Mouse (Mus musculus) heart, embryonic 14.5 days (tissue): Measurements from ENCODE around the gene Dio2. TPM values are rescaled to one million over a fixed set of nuclear protein-coding genes. Genes with fewer than 3 reads are reported as not detected.

Experiments used
- ATAC-seq: fragments of 200-750 bp; cut with Nextera tagmentation; 2 replicates; pipeline ENCODE4 v1.8.0; 2017; ENCODE audit warnings: low read depth, moderate TSS enrichment; ENCODE audit not compliant: insufficient number of reproducible peaks, insufficient read depth, low FRiP score
- H3K27ac ChIP-seq, 2 experiments: fragments of 200-500 bp in 1 of 2; fragments of 300-500 bp in 1 of 2; sonication (generic) in 1 of 2; replicated peaks in 1 of 2; 2 replicates each; pipeline ENCODE4 v1.5.1; 2012 to 2014; ENCODE audit warnings: low read depth in 2 of 2, low read length in 2 of 2, control low read depth in 1 of 2, mild to moderate bottlenecking in 1 of 2, mixed read lengths in 1 of 2; ENCODE audit not compliant: control insufficient read depth in 1 of 2, insufficient read depth in 1 of 2
- H3K27me3 ChIP-seq: fragments of 300-500 bp; sonication (generic); 2 replicates; pipeline ENCODE4 v1.6.1; 2014; ENCODE audit warnings: mild to moderate bottlenecking, low read length, control low read depth; ENCODE audit not compliant: control insufficient read depth, insufficient read depth
- H3K36me3 ChIP-seq: fragments of 300-500 bp; sonication (generic); 2 replicates; pipeline ENCODE4 v1.6.1; 2014; ENCODE audit warnings: mild to moderate bottlenecking, control low read depth, low read length, mixed read lengths; ENCODE audit not compliant: control insufficient read depth, insufficient read depth
- H3K4me1 ChIP-seq, 2 experiments: fragments of 200-500 bp in 1 of 2; fragments of 300-500 bp in 1 of 2; sonication (generic) in 1 of 2; 2 replicates each; pipeline ENCODE4 v1.6.1; 2012 to 2014; ENCODE audit warnings: low read length in 2 of 2, control low read depth in 1 of 2, mixed read lengths in 1 of 2; ENCODE audit not compliant: control insufficient read depth in 2 of 2, insufficient read depth in 2 of 2
- H3K4me2 ChIP-seq: fragments of 300-500 bp; sonication (generic); 2 replicates; pipeline ENCODE4 v1.6.1; 2014; ENCODE audit warnings: mild to moderate bottlenecking, low read length
- H3K4me3 ChIP-seq, 2 experiments: fragments of 200-500 bp in 1 of 2; fragments of 300-500 bp in 1 of 2; sonication (generic) in 1 of 2; 2 replicates each; pipeline ENCODE4 v1.5.1; 2012 to 2014; ENCODE audit warnings: low read length in 2 of 2, mild to moderate bottlenecking in 2 of 2, control low read depth in 1 of 2, low read depth in 1 of 2, moderate library complexity in 1 of 2; ENCODE audit not compliant: control insufficient read depth in 1 of 2, insufficient read depth in 1 of 2
- H3K9ac ChIP-seq: fragments of 300-500 bp; sonication (generic); 2 replicates; pipeline ENCODE4 v1.6.1; 2014; ENCODE audit warnings: mild to moderate bottlenecking, low read length
- H3K9me3 ChIP-seq: fragments of 300-500 bp; sonication (generic); 2 replicates; pipeline ENCODE4 v1.6.1; 2016; ENCODE audit warnings: low read length, control low read depth; ENCODE audit not compliant: control insufficient read depth
- WGBS: fragments of 180-500 bp; shearing (Covaris S2); extraction: QIAGEN DNeasy Blood & Tissue Kit; methylation state at CpG from one replicate; pipeline ENCODE4 v1.1.7; 2014; 5-methylcytosine and 5-hydroxymethylcytosine counted together
- polyA plus RNA-seq: library from polyadenylated mRNA; unstranded; fragments of >200 nt; fragmentation: Nextera tagmentation; extraction: Ambion mirVana; gene quantifications from 2 replicates; pipeline ENCODE4 v1.2.1, GENCODE M21; 2014

Gene Dio2
- polyA plus RNA-seq, 1 experiment from 2014 or later, result 1.3 TPM

DNA sequence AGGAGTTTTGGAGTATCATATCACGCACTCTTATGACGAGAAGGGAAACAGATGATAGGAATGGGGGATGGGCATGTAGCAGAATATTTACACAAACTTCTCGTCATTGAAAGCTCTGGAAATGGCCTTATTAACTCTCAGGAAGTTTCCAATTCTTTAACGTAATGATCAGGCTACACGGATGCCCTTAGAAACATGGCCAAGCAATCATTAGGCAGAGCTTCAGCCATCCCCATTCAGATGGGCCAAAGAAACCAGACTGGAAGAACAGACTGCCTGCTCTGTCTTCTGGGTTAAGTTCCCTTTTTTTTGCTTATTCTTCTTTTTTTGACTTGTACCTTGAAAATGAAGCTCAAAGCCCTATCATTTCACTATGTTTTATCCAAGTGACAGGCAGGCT lies 3.7 kb downstream of the Dio2 start:
- no peak for ATAC-seq
- Histone ChIP-seq H3K4me1 (peaks cover 3 to 4% of the 10 kb centered on the region in 2 experiments; a peak in 1 of 4 replicates), H3K36me3 (no peaks in the 10 kb centered on the region), H3K9me3 (no peaks in the 10 kb centered on the region), H3K27me3 (no peaks in the 10 kb centered on the region), H3K27ac (no peak overlapping the region), H3K9ac (no peak overlapping the region), H3K4me2 (no peak overlapping the region), H3K4me3 (no peak overlapping the region)
- 75% methylated on average over 5 of the region's 5 CpGs for WGBS

DNA sequence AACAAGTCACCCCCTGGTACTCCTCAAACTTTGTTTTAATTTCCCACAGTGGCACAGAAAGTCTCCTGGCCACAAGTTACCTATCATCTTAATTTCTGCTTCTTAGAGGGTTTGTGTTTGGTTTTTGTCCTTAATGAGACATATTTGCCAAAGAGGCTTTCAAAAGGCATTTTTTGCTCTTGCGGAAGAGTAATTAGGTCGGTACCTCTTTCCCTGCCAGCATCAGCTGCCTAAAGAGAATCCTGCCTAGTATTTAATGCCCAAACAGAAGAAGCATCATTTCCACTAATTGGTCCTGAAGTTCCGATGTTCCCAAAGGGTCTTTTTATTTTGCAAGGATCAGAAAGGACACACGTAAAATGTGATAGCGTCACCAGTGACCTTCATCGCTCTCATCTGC lies 4.5 kb downstream of the Dio2 start:
- Histone ChIP-seq H3K36me3 (no peaks in the 10 kb centered on the region), H3K4me2 (no peak overlapping the region), H3K27me3 (no peaks in the 10 kb centered on the region), H3K4me3 (no peak overlapping the region), H3K27ac (no peak overlapping the region), H3K4me1 (peaks cover 3 to 4% of the 10 kb centered on the region in 2 experiments; a peak in 1 of 4 replicates), H3K9me3 (no peaks in the 10 kb centered on the region), H3K9ac (no peak overlapping the region)
- no peak for ATAC-seq
- 87% methylated on average over 6 of the region's 6 CpGs for WGBS

DNA sequence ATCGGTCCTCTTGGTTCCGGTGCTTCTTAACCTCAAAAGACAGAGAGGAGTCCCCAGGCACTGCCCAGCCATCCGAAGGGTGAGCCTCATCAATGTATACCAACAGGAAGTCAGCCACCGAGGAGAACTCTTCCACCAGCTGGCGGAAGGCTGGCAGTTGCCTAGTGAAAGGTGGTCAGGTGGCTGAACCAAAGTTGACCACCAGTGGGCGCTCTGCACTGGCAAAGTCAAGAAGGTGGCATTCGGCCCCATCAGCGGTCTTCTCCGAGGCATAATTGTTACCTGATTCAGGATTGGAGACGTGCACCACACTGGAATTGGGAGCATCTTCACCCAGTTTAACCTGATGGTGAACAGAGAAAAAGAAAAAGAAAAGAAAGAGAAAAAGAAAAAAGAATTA lies 8.6 kb downstream of the Dio2 start:
- 0 out of 2 replicates have a peak overlapping the region, but pooled peaks have one; percentile 9 for H3K4me2 ChIP-seq
- H3K4me1 ChIP-seq, result no peaks in the 10 kb centered on the region
- no peaks in the 10 kb centered on the region for H3K27me3 ChIP-seq
- no peak overlapping the region for H3K9ac ChIP-seq
- no peaks in the 10 kb centered on the region for H3K36me3 ChIP-seq
- no peak overlapping the region for H3K27ac ChIP-seq
- H3K4me3 ChIP-seq, result no peak overlapping the region
- no peaks in the 10 kb centered on the region for H3K9me3 ChIP-seq
- no peak for ATAC-seq
- WGBS, result 45% methylated on average over 10 of the region's 10 CpGs

GRCm38 (mm10) chr12:90725107-90725506 lies 13.1 kb downstream of the Dio2 start:
- Histone ChIP-seq H3K9ac (no peak overlapping the region), H3K4me2 (no peak overlapping the region), H3K4me3 (no peak overlapping the region), H3K27ac (no peak overlapping the region), H3K36me3 (no peaks in the 10 kb centered on the region), H3K9me3 (no peaks in the 10 kb centered on the region), H3K27me3 (no peaks in the 10 kb centered on the region), H3K4me1 (no peaks in the 10 kb centered on the region)
- 87% methylated on average over 8 of the region's 8 CpGs for WGBS
- ATAC-seq, result no peak

- H3K4me2 ChIP-seq, result no peak overlapping the region
- no peaks in the 10 kb centered on the region for H3K27me3 ChIP-seq
- no peaks in the 10 kb centered on the region for H3K36me3 ChIP-seq
- WGBS, result 86% methylated on average over 11 of the region's 11 CpGs
- H3K9ac ChIP-seq, result no peak overlapping the region
- no peak overlapping the region for H3K4me3 ChIP-seq
- H3K9me3 ChIP-seq, result no peaks in the 10 kb centered on the region
- H3K4me1 ChIP-seq, result no peaks in the 10 kb centered on the region
- ATAC-seq, result no peak
- H3K27ac ChIP-seq, result no peak overlapping the region
These were observed 13.6 kb downstream of the Dio2 start for GRCm38 (mm10) chr12:90724644-90725043.

DNA sequence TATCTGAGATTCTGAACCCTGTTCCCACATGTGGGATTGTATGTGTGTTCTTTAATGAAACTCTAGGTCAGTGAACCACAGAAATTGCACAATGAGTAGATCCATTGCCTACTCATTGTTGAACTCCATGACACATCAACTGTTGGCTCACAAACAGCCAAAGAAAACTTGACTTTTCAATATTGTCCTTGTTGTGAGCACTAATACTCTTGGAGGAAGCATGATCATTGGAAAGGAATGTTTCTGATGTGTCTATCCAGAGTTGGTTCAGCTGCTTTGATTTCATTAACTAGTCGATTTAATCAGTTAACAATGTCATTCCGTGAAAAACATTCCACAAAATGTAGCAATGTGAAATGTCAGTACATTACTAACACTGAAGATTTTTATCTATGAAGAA lies 44.1 kb downstream of the Dio2 start:
- Histone ChIP-seq H3K36me3 (no peaks in the 10 kb centered on the region), H3K27me3 (no peaks in the 10 kb centered on the region), H3K27ac (no peak overlapping the region), H3K4me3 (no peak overlapping the region), H3K9ac (no peak overlapping the region), H3K4me1 (no peaks in the 10 kb centered on the region), H3K9me3 (no peaks in the 10 kb centered on the region), H3K4me2 (no peak overlapping the region)
- ATAC-seq, result no peak
- 74% methylated on average over 2 of the region's 2 CpGs for WGBS
